Mouse (Mus musculus) telencephalon, adult 2 months (tissue): Measurements from ENCODE around the gene Ackr1.
"Not testable (repeated sequence)": the region's sequence is repeated elsewhere in the genome, so short reads cannot be mapped to it uniquely, and the experiment has no call there.

Experiments used
- DNase-seq: peaks from one replicate; pipeline ENCODE4 v3.0.0-alpha.2; 2011; ENCODE audit warnings: low read depth, low spot score

Gene Ackr1

GRCm38 (mm10) chr1:173349192-173349591, 15.6 kb upstream of the Ackr1 start:
- no peak for DNase-seq

GRCm38 (mm10) chr1:173348527-173348926, 15.0 kb upstream of the Ackr1 start:
- no peak for DNase-seq

- no peak for DNase-seq
These were observed 11.6 kb upstream of the Ackr1 start for GRCm38 (mm10) chr1:173345112-173345511.

- DNase-seq, result no peak
These were observed 10.4 kb upstream of the Ackr1 start for GRCm38 (mm10) chr1:173343934-173344333.

GRCm38 (mm10) chr1:173342425-173342824, 8.9 kb upstream of the Ackr1 start:
- no peak for DNase-seq

- DNase-seq, result no peak
These were observed 6.0 kb upstream of the Ackr1 start for GRCm38 (mm10) chr1:173339543-173339942.

GRCm38 (mm10) chr1:173337008-173337407, 3.5 kb upstream of the Ackr1 start:
- DNase-seq, result peak; percentile 50

- no peak for DNase-seq
These were observed 2.4 kb upstream of the Ackr1 start for GRCm38 (mm10) chr1:173335903-173336302.

GRCm38 (mm10) chr1:173332418-173332817, 1.1 kb downstream of the Ackr1 start:
- no peak for DNase-seq

- no peak for DNase-seq
These were observed 3.8 kb downstream of the Ackr1 start for GRCm38 (mm10) chr1:173329743-173330142.

- no peak for DNase-seq
These were observed 4.4 kb downstream of the Ackr1 start for GRCm38 (mm10) chr1:173329185-173329584.

GRCm38 (mm10) chr1:173328446-173328845, 5.1 kb downstream of the Ackr1 start:
- DNase-seq, result no peak

GRCm38 (mm10) chr1:173326552-173326951, 7.0 kb downstream of the Ackr1 start:
- DNase-seq, result no peak

GRCm38 (mm10) chr1:173325395-173325794, 8.2 kb downstream of the Ackr1 start:
- DNase-seq, result no peak

- DNase-seq, result no peak
These were observed 8.6 kb downstream of the Ackr1 start for GRCm38 (mm10) chr1:173324961-173325360.

- DNase-seq, result no peak
These were observed 9.5 kb downstream of the Ackr1 start for GRCm38 (mm10) chr1:173323839-173324585.

- peak; percentile 41 for DNase-seq
These were observed 11.3 kb downstream of the Ackr1 start for GRCm38 (mm10) chr1:173322249-173322627.

GRCm38 (mm10) chr1:173321593-173322248, 11.8 kb downstream of the Ackr1 start:
- DNase-seq, result no peak

GRCm38 (mm10) chr1:173317925-173318477, 15.5 kb downstream of the Ackr1 start:
- no peak for DNase-seq

- no peak for DNase-seq
These were observed 17.8 kb downstream of the Ackr1 start for GRCm38 (mm10) chr1:173315725-173316124.

GRCm38 (mm10) chr1:173313535-173314050, 20.0 kb downstream of the Ackr1 start:
- not testable (repeated sequence) for DNase-seq

GRCm38 (mm10) chr1:173302795-173303194, 30.8 kb downstream of the Ackr1 start:
- DNase-seq, result not testable (repeated sequence)
